Mouse (Mus musculus) embryonic facial prominence, embryonic 14.5 days (tissue): Measurements from ENCODE around the gene Gabpb2. TPM values are rescaled to one million over a fixed set of nuclear protein-coding genes. Genes with fewer than 3 reads are reported as not detected.

Experiments used
- ATAC-seq: fragments of 200-750 bp; cut with Nextera tagmentation; 2 replicates; pipeline ENCODE4 v1.8.0; 2017; ENCODE audit warnings: low read depth, moderate number of reproducible peaks, moderate TSS enrichment
- DNase-seq: peaks from one replicate; pipeline ENCODE4 v3.0.0-alpha.2; 2015; ENCODE audit warnings: low spot score
- H3K27ac ChIP-seq: fragments of 300-500 bp; sonication (generic); replicated peaks from 2 replicates; pipeline ENCODE4 v1.5.1; 2014; ENCODE audit warnings: low read depth, mild to moderate bottlenecking, low read length, moderate library complexity
- H3K27me3 ChIP-seq: fragments of 300-500 bp; sonication (generic); replicated peaks from 2 replicates; pipeline ENCODE4 v1.6.1; 2014; ENCODE audit warnings: low read length; ENCODE audit not compliant: control insufficient read depth, insufficient read depth
- H3K36me3 ChIP-seq: fragments of 300-500 bp; sonication (generic); 2 replicates; pipeline ENCODE4 v1.6.1; 2014; ENCODE audit warnings: low read length, mixed read lengths; ENCODE audit not compliant: control insufficient read depth, insufficient read depth
- H3K4me1 ChIP-seq: fragments of 300-500 bp; sonication (generic); 2 replicates; pipeline ENCODE4 v1.6.1; 2014; ENCODE audit warnings: antibody characterized with exemption, low read length; ENCODE audit not compliant: control insufficient read depth, insufficient read depth
- H3K4me2 ChIP-seq: fragments of 300-500 bp; sonication (generic); 2 replicates; pipeline ENCODE4 v1.6.1; 2014; ENCODE audit warnings: low read depth, mild to moderate bottlenecking, low read length, moderate library complexity, mixed read lengths
- H3K4me3 ChIP-seq: fragments of 300-500 bp; sonication (generic); 2 replicates; pipeline ENCODE4 v1.5.1; 2014; ENCODE audit warnings: low read depth, mild to moderate bottlenecking, low read length
- H3K9ac ChIP-seq: fragments of 300-500 bp; sonication (generic); 2 replicates; pipeline ENCODE4 v1.6.1; 2014; ENCODE audit warnings: low read depth, mild to moderate bottlenecking, low read length, moderate library complexity, mixed read lengths
- H3K9me3 ChIP-seq: fragments of 300-500 bp; sonication (generic); 2 replicates; pipeline ENCODE4 v1.6.1; 2016; ENCODE audit warnings: low read length; ENCODE audit not compliant: control insufficient read depth
- WGBS: fragments of 180-500 bp; shearing (Covaris S2); extraction: QIAGEN DNeasy Blood & Tissue Kit; methylation state at CpG from one replicate; pipeline ENCODE4 v1.1.7; 2014; 5-methylcytosine and 5-hydroxymethylcytosine counted together
- polyA plus RNA-seq: library from polyadenylated mRNA; unstranded; fragments of >200 nt; fragmentation: Nextera tagmentation; extraction: Ambion mirVana; gene quantifications from 2 replicates; pipeline ENCODE4 v1.2.1, GENCODE M21; 2014

The Gabpb2 gene
- polyA plus RNA-seq, 1 experiment from 2014 or later: 7.8 TPM

GRCm38 (mm10) chr3:95186100-95186499 is 31.6 kb downstream of the Gabpb2 start:
- H3K4me3 ChIP-seq: no peak overlapping the region
- no peak overlapping the region for H3K4me2 ChIP-seq
- H3K9me3 ChIP-seq: no peaks in the 10 kb centered on the region
- WGBS: 86% methylated on average over 2 of the region's 2 CpGs
- H3K36me3 ChIP-seq: peaks cover 77% of the 10 kb centered on the region
- H3K4me1 ChIP-seq: no peaks in the 10 kb centered on the region
- H3K27ac ChIP-seq: no peak overlapping the region
- H3K27me3 ChIP-seq: no peaks in the 10 kb centered on the region
- ATAC-seq (no peak), DNase-seq (no peak)
- H3K9ac ChIP-seq: no peak overlapping the region

GRCm38 (mm10) chr3:95184796-95185577 is 32.7 kb downstream of the Gabpb2 start:
- no peak overlapping the region for H3K27ac ChIP-seq
- peaks cover 70% of the 10 kb centered on the region for H3K36me3 ChIP-seq
- no peak overlapping the region for H3K4me3 ChIP-seq
- H3K4me2 ChIP-seq: no peak overlapping the region
- ATAC-seq (no peak), DNase-seq (no peak)
- no peaks in the 10 kb centered on the region for H3K4me1 ChIP-seq
- WGBS: 95% methylated on average over 9 of the region's 9 CpGs
- no peaks in the 10 kb centered on the region for H3K27me3 ChIP-seq
- no peaks in the 10 kb centered on the region for H3K9me3 ChIP-seq
- no peak overlapping the region for H3K9ac ChIP-seq

- Histone ChIP-seq H3K27me3 (no peaks in the 10 kb centered on the region), H3K36me3 (peaks cover 40% of the 10 kb centered on the region), H3K4me1 (no peaks in the 10 kb centered on the region), H3K9me3 (no peaks in the 10 kb centered on the region), H3K4me2 (no peak overlapping the region), H3K4me3 (no peak overlapping the region), H3K27ac (no peak overlapping the region), H3K9ac (no peak overlapping the region)
- ATAC-seq (no peak), DNase-seq (no peak)
- 67% methylated on average over 1 of the region's 1 CpGs for WGBS
Observed at GRCm38 (mm10) chr3:95181841-95182240, 35.9 kb downstream of the Gabpb2 start.

GRCm38 (mm10) chr3:95179890-95180289 is 37.8 kb downstream of the Gabpb2 start:
- Histone ChIP-seq H3K9me3 (no peaks in the 10 kb centered on the region), H3K27ac (no peak overlapping the region), H3K27me3 (no peaks in the 10 kb centered on the region), H3K4me2 (no peak overlapping the region), H3K36me3 (peaks cover 27% of the 10 kb centered on the region), H3K9ac (no peak overlapping the region), H3K4me1 (no peaks in the 10 kb centered on the region), H3K4me3 (no peak overlapping the region)
- 60% methylated on average over 3 of the region's 3 CpGs for WGBS
- no peak for ATAC-seq
- no peak for DNase-seq

- Histone ChIP-seq H3K4me3 (no peak overlapping the region), H3K27me3 (peaks cover 3% of the 10 kb centered on the region), H3K9me3 (no peaks in the 10 kb centered on the region), H3K36me3 (peaks cover 19% of the 10 kb centered on the region; the same call in 1 of the 2 replicates), H3K4me1 (peaks cover 4% of the 10 kb centered on the region), H3K9ac (no peak overlapping the region), H3K27ac (no peak overlapping the region), H3K4me2 (no peak overlapping the region)
- DNase-seq: no peak
- WGBS: 82% methylated on average over 5 of the region's 5 CpGs
- no peak for ATAC-seq
Observed at GRCm38 (mm10) chr3:95178948-95179347, 38.8 kb downstream of the Gabpb2 start.

- no peak overlapping the region for H3K9ac ChIP-seq
- H3K4me1 ChIP-seq: peaks cover 13% of the 10 kb centered on the region
- H3K27me3 ChIP-seq: peaks cover 16% of the 10 kb centered on the region
- H3K27ac ChIP-seq: no peak overlapping the region
- H3K9me3 ChIP-seq: no peaks in the 10 kb centered on the region
- ATAC-seq: no peak
- no peak for DNase-seq
- H3K4me3 ChIP-seq: no peak overlapping the region
- 64% methylated on average over 6 of the region's 6 CpGs for WGBS
- H3K4me2 ChIP-seq: no peak overlapping the region
- peaks cover 18% of the 10 kb centered on the region for H3K36me3 ChIP-seq
Observed at GRCm38 (mm10) chr3:95177583-95177982, 40.1 kb downstream of the Gabpb2 start.

- Histone ChIP-seq H3K36me3 (peaks cover 21% of the 10 kb centered on the region), H3K4me2 (no peak overlapping the region), H3K27ac (no peak overlapping the region), H3K9me3 (no peaks in the 10 kb centered on the region), H3K4me1 (peaks cover 13% of the 10 kb centered on the region), H3K27me3 (peaks cover 27% of the 10 kb centered on the region), H3K9ac (no peak overlapping the region), H3K4me3 (no peak overlapping the region)
- no peak for ATAC-seq
- WGBS: 71% methylated on average over 3 of the region's 3 CpGs
- DNase-seq: no peak
Observed at GRCm38 (mm10) chr3:95176500-95176899, 41.2 kb downstream of the Gabpb2 start.

- DNase-seq (peak; percentile 82), ATAC-seq (peak; percentile 35)
- Histone ChIP-seq H3K36me3 (peaks cover 44% of the 10 kb centered on the region), H3K9me3 (no peaks in the 10 kb centered on the region), H3K4me2 (peak overlapping the region; percentile 43), H3K27ac (no peak overlapping the region), H3K4me1 (peaks cover 13% of the 10 kb centered on the region), H3K4me3 (peak overlapping the region; percentile 27), H3K9ac (0 out of 2 replicates have a peak overlapping the region, but pooled peaks have one; percentile 34), H3K27me3 (peaks cover 43% of the 10 kb centered on the region)
- 10% methylated on average over 16 of the region's 16 CpGs for WGBS
Observed at GRCm38 (mm10) chr3:95174011-95174592, 43.6 kb downstream of the Gabpb2 start.
